Mouse (Mus musculus) forebrain, embryonic 13.5 days (tissue): Measurements from ENCODE around the gene Myl12a. TPM values are rescaled to one million over a fixed set of nuclear protein-coding genes. Genes with fewer than 3 reads are reported as not detected.

Experiments used
- ATAC-seq: fragments of 200-750 bp; cut with Nextera tagmentation; 2 replicates; pipeline ENCODE4 v1.8.0; 2017
- H3K27ac ChIP-seq: fragments of 300-500 bp; sonication (generic); 2 replicates; pipeline ENCODE4 v1.5.1; 2015; ENCODE audit warnings: inconsistent platforms, mild to moderate bottlenecking, moderate library complexity
- H3K27me3 ChIP-seq: fragments of 300-500 bp; sonication (generic); 2 replicates; pipeline ENCODE4 v1.6.1; 2015; ENCODE audit warnings: mild to moderate bottlenecking, inconsistent platforms
- H3K36me3 ChIP-seq: fragments of 300-500 bp; sonication (generic); 2 replicates; pipeline ENCODE4 v1.6.1; 2015; ENCODE audit warnings: mild to moderate bottlenecking, inconsistent platforms; ENCODE audit not compliant: poor library complexity, severe bottlenecking
- H3K4me1 ChIP-seq: fragments of 300-500 bp; sonication (generic); 2 replicates; pipeline ENCODE4 v1.6.1; 2015; ENCODE audit warnings: inconsistent platforms
- H3K4me2 ChIP-seq: fragments of 300-500 bp; sonication (generic); 2 replicates; pipeline ENCODE4 v1.6.1; 2015; ENCODE audit warnings: inconsistent platforms, mild to moderate bottlenecking, moderate library complexity
- H3K4me3 ChIP-seq: fragments of 300-500 bp; sonication (generic); 2 replicates; pipeline ENCODE4 v1.5.1; 2015; ENCODE audit warnings: mild to moderate bottlenecking, inconsistent platforms
- H3K9ac ChIP-seq: fragments of 300-500 bp; sonication (generic); 2 replicates; pipeline ENCODE4 v1.6.1; 2015; ENCODE audit warnings: mild to moderate bottlenecking, inconsistent platforms
- H3K9me3 ChIP-seq: fragments of 300-500 bp; sonication (generic); replicated peaks from 2 replicates; pipeline ENCODE4 v1.6.1; 2016; ENCODE audit warnings: inconsistent platforms
- WGBS: fragments of 180-500 bp; shearing (Covaris S2); methylation state at CpG from one replicate; pipeline ENCODE4 v1.1.7; 2015; 5-methylcytosine and 5-hydroxymethylcytosine counted together
- polyA plus RNA-seq: library from polyadenylated mRNA; unstranded; fragments of >200 nt; fragmentation: Nextera tagmentation; extraction: Ambion mirVana; gene quantifications from 2 replicates; pipeline ENCODE4 v1.2.1, GENCODE M21; 2015

Gene Myl12a
- polyA plus RNA-seq, 1 experiment from 2014 or later, result 196 TPM

- H3K9me3 ChIP-seq, result no peaks in the 10 kb centered on the region
- no peaks in the 10 kb centered on the region for H3K27me3 ChIP-seq
- H3K9ac ChIP-seq, result no peak overlapping the region
- H3K36me3 ChIP-seq, result no peaks in the 10 kb centered on the region
- H3K27ac ChIP-seq, result no peak overlapping the region
- H3K4me1 ChIP-seq, result no peaks in the 10 kb centered on the region
- no peak overlapping the region for H3K4me2 ChIP-seq
- no peak overlapping the region for H3K4me3 ChIP-seq
- no peak for ATAC-seq
- WGBS, result 73% methylated on average over 10 of the region's 10 CpGs
Measured at GRCm38 (mm10) chr17:70951266-70951665, 51.4 kb downstream of the Myl12a start.

- ATAC-seq, result no peak
- H3K27me3 ChIP-seq, result no peaks in the 10 kb centered on the region
- no peaks in the 10 kb centered on the region for H3K4me1 ChIP-seq
- no peak overlapping the region for H3K27ac ChIP-seq
- no peak overlapping the region for H3K4me3 ChIP-seq
- no peak overlapping the region for H3K4me2 ChIP-seq
- no peak overlapping the region for H3K9ac ChIP-seq
- no peaks in the 10 kb centered on the region for H3K9me3 ChIP-seq
- WGBS, result 86% methylated on average over 7 of the region's 7 CpGs
- H3K36me3 ChIP-seq, result no peaks in the 10 kb centered on the region
Measured at GRCm38 (mm10) chr17:70949171-70949570, 53.5 kb downstream of the Myl12a start.

GRCm38 (mm10) chr17:70948721-70949120 is 54.0 kb downstream of the Myl12a start:
- no peaks in the 10 kb centered on the region for H3K36me3 ChIP-seq
- no peak overlapping the region for H3K4me3 ChIP-seq
- H3K4me2 ChIP-seq, result no peak overlapping the region
- no peaks in the 10 kb centered on the region for H3K9me3 ChIP-seq
- no peaks in the 10 kb centered on the region for H3K27me3 ChIP-seq
- H3K9ac ChIP-seq, result no peak overlapping the region
- H3K27ac ChIP-seq, result no peak overlapping the region
- H3K4me1 ChIP-seq, result no peaks in the 10 kb centered on the region
- WGBS, result 28% methylated on average over 8 of the region's 8 CpGs
- no peak for ATAC-seq

- Histone ChIP-seq H3K9me3 (no peaks in the 10 kb centered on the region), H3K27ac (no peak overlapping the region), H3K27me3 (no peaks in the 10 kb centered on the region), H3K4me1 (no peaks in the 10 kb centered on the region), H3K4me3 (no peak overlapping the region), H3K36me3 (no peaks in the 10 kb centered on the region), H3K9ac (no peak overlapping the region), H3K4me2 (no peak overlapping the region)
- 94% methylated on average over 4 of the region's 4 CpGs for WGBS
- ATAC-seq, result no peak
Measured at GRCm38 (mm10) chr17:70943779-70944178, 58.9 kb downstream of the Myl12a start.

Other genes starting within 250 kb of the Myl12a start
- 24.0 and 33.0 TPM in 2 replicates for gene Tgif1, start 149.3 kb downstream of the Myl12a start, polyA plus RNA-seq
- gene Myom1, start 245 bp downstream of the Myl12a start, polyA plus RNA-seq, result 1.2 and 1.3 TPM in 2 replicates
- 34.1 and 37.5 TPM in 2 replicates for gene Lpin2, start 179.7 kb upstream of the Myl12a start, polyA plus RNA-seq